Mouse (Mus musculus) lung, adult 18-20 months (tissue): ENCODE results near the gene Rabgap1l.

ENCODE experiments used
- DNase-seq, 2 experiments: peaks; one replicate each; pipeline ENCODE4 v3.0.0; 2022; ENCODE audit warnings: mixed read lengths in 2 of 2

Rabgap1l gene

GRCm38 (mm10) chr1:160787164-160787563 lies 5.8 kb downstream of the Rabgap1l start:
- DNase-seq, result no peak

GRCm38 (mm10) chr1:160786571-160786970 lies 6.4 kb downstream of the Rabgap1l start:
- DNase-seq, result no peak

GRCm38 (mm10) chr1:160785681-160786225 lies 7.3 kb downstream of the Rabgap1l start:
- no peak for DNase-seq

GRCm38 (mm10) chr1:160784122-160784521 lies 8.9 kb downstream of the Rabgap1l start:
- DNase-seq, result no peak

GRCm38 (mm10) chr1:160774166-160774565 lies 18.8 kb downstream of the Rabgap1l start:
- DNase-seq, result no peak

GRCm38 (mm10) chr1:160765565-160765964 lies 27.4 kb downstream of the Rabgap1l start:
- DNase-seq, result no peak

GRCm38 (mm10) chr1:160758243-160758642 lies 34.8 kb downstream of the Rabgap1l start:
- DNase-seq, result peak; percentile 51 to 55

GRCm38 (mm10) chr1:160755359-160755758 lies 37.7 kb downstream of the Rabgap1l start:
- DNase-seq, result no peak

GRCm38 (mm10) chr1:160750629-160751028 lies 42.4 kb downstream of the Rabgap1l start:
- no peak for DNase-seq

- DNase-seq, result peak; percentile 24 to 33
Measured at GRCm38 (mm10) chr1:160746786-160747185, 46.2 kb downstream of the Rabgap1l start.

GRCm38 (mm10) chr1:160745238-160745930 lies 47.6 kb downstream of the Rabgap1l start:
- no peak for DNase-seq

- no peak for DNase-seq
Measured at GRCm38 (mm10) chr1:160744009-160744408, 49.0 kb downstream of the Rabgap1l start.

- peak in 1 of 2 experiments; percentile 42 for DNase-seq
Measured at GRCm38 (mm10) chr1:160743229-160743628, 49.8 kb downstream of the Rabgap1l start.

- no peak for DNase-seq
Measured at GRCm38 (mm10) chr1:160740650-160741049, 52.4 kb downstream of the Rabgap1l start.

- DNase-seq, result no peak
Measured at GRCm38 (mm10) chr1:160734743-160735142, 58.3 kb downstream of the Rabgap1l start.

- DNase-seq, result no peak
Measured at GRCm38 (mm10) chr1:160729944-160730343, 63.1 kb downstream of the Rabgap1l start.

- DNase-seq, result no peak
Measured at GRCm38 (mm10) chr1:160717742-160718141, 75.3 kb downstream of the Rabgap1l start.

- DNase-seq, result no peak
Measured at GRCm38 (mm10) chr1:160714685-160715084, 78.3 kb downstream of the Rabgap1l start.

- no peak for DNase-seq
Measured at GRCm38 (mm10) chr1:160713887-160714286, 79.1 kb downstream of the Rabgap1l start.

- DNase-seq, result no peak
Measured at GRCm38 (mm10) chr1:160713383-160713782, 79.6 kb downstream of the Rabgap1l start.

- no peak for DNase-seq
Measured at GRCm38 (mm10) chr1:160710539-160710938, 82.5 kb downstream of the Rabgap1l start.

- DNase-seq, result no peak
Measured at GRCm38 (mm10) chr1:160704596-160704995, 88.4 kb downstream of the Rabgap1l start.

GRCm38 (mm10) chr1:160703813-160704212 lies 89.2 kb downstream of the Rabgap1l start:
- DNase-seq, result no peak

GRCm38 (mm10) chr1:160693094-160693447 lies 99.9 kb downstream of the Rabgap1l start:
- peak; percentile 91 to 93 for DNase-seq
